Mouse (Mus musculus): ENCODE measurements around the gene Dlgap3. TPM values are rescaled to one million over a fixed set of nuclear protein-coding genes. Genes with fewer than 3 reads are reported as not detected.

Dlgap3 gene
- polyA plus RNA-seq, 1 experiment: 0.27 TPM

DNA sequence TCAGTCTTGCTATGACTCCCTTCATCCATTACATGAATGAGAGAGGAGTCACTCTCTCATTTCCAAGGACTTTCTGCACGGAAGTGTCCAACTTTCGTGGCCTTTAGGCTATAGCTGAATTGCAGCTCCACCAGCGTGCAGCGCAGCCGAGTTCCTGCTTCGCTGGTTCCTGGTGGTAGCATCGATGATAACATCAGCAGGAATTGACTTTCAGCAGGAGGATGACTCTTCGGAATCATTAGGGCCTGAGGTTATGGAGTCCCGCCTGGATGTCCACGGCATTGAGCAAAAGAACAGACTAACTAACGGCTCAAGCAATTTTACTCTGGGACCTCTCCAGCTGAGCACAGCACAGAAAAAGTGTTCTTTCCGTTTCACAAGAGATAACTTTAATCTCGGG lies 19.0 kb upstream of the Dlgap3 start:
- DNase-seq: no peak
- no peak for TF ChIP-seq POLR2A (IDR thresholded peaks at IDR 0.05; ENCODE audit: low read depth, low read length)
- no peak for TF ChIP-seq CTCF (conservative IDR thresholded peaks at IDR 0.05; ENCODE audit: insufficient read depth, insufficient read length, low read depth, low read length)
- Histone ChIP-seq H3K36me3 (ENCODE audit: control insufficient read depth, insufficient read depth, low read length) (no peaks in the 10 kb centered on the region), H3K4me3 (ENCODE audit: insufficient read depth, low read depth, low read length) (no peak overlapping the region), H3K27ac (ENCODE audit: insufficient read depth, low read depth, low read length) (no peak overlapping the region), H3K4me1 (ENCODE audit: control insufficient read depth, insufficient read depth, low read length) (no peaks in the 10 kb centered on the region), H3K27me3 (replicated peaks; ENCODE audit: control insufficient read depth, insufficient read depth, low read length) (no peaks in the 10 kb centered on the region; the same call in 1 of the 2 replicates)
- 83% methylated on average over 13 of the region's 13 CpGs for WGBS

DNA sequence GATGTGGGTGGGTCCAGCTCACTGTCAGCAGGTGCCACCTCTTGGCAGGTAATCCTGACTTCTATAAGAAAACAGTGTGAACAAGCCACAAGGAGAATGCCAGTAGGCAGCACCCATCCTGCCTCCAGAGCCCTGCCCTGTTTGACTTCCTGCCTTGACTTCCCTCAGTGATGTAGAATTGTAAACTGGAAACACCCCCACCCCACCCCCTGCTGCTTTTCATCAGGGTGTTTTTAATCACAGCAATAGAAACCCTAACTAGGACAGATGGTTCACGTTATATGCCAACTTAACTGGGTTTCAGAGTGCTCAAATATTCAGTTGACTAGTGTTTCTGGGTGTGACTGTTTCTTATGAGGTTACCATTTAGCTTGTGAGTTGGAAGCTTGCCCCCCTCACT lies 15.7 kb upstream of the Dlgap3 start:
- no peaks in the 10 kb centered on the region for H3K36me3 ChIP-seq (ENCODE audit: control insufficient read depth, insufficient read depth, low read length)
- no peak for TF ChIP-seq POLR2A (IDR thresholded peaks at IDR 0.05; ENCODE audit: low read depth, low read length)
- no peak for TF ChIP-seq CTCF (conservative IDR thresholded peaks at IDR 0.05; ENCODE audit: insufficient read depth, insufficient read length, low read depth, low read length)
- 61% methylated on average over 1 of the region's 1 CpGs for WGBS

DNA sequence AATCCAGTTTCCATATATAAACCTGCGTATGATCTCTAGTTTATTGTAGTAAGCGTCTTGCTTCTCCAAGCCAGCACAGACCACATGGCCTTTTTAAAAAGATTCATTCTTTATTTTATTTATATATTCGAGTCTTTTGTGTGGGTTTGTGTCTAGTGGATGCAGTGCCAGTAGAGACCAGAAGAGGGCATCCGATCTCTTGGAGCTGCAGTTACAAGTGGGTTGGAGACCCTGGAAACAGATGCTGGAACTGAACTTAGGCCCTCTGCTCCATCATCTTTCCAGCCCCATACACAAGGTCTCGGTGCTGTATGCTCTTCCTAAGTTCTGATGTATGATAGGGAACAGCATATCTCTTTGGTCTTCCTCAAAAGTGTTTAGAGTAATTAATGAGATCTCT lies 13.2 kb upstream of the Dlgap3 start:
- DNase-seq: no peak
- H3K4me3 ChIP-seq (ENCODE audit: insufficient read depth, low read depth, low read length): no peak overlapping the region
- no peaks in the 10 kb centered on the region for H3K36me3 ChIP-seq (ENCODE audit: control insufficient read depth, insufficient read depth, low read length)
- no peaks in the 10 kb centered on the region for H3K4me1 ChIP-seq (ENCODE audit: control insufficient read depth, insufficient read depth, low read length)
- WGBS: 67% methylated on average over 5 of the region's 5 CpGs
- TF ChIP-seq CTCF (conservative IDR thresholded peaks at IDR 0.05; ENCODE audit: insufficient read depth, insufficient read length, low read depth, low read length): 0 out of 2 replicates have a peak, but pooled peaks have one; percentile 7
- no peak for TF ChIP-seq POLR2A (IDR thresholded peaks at IDR 0.05; ENCODE audit: low read depth, low read length)
- no peak overlapping the region for H3K27ac ChIP-seq (ENCODE audit: insufficient read depth, low read depth, low read length)
- no peaks in the 10 kb centered on the region for H3K27me3 ChIP-seq (replicated peaks; ENCODE audit: control insufficient read depth, insufficient read depth, low read length)

More for the DNA sequence above, 15.7 kb upstream of the Dlgap3 start:
- Histone ChIP-seq H3K27me3 (replicated peaks; ENCODE audit: control insufficient read depth, insufficient read depth, low read length) (no peaks in the 10 kb centered on the region), H3K4me3 (ENCODE audit: insufficient read depth, low read depth, low read length) (no peak overlapping the region), H3K27ac (ENCODE audit: insufficient read depth, low read depth, low read length) (no peak overlapping the region), H3K4me1 (ENCODE audit: control insufficient read depth, insufficient read depth, low read length) (no peaks in the 10 kb centered on the region)
- DNase-seq: no peak

DNA sequence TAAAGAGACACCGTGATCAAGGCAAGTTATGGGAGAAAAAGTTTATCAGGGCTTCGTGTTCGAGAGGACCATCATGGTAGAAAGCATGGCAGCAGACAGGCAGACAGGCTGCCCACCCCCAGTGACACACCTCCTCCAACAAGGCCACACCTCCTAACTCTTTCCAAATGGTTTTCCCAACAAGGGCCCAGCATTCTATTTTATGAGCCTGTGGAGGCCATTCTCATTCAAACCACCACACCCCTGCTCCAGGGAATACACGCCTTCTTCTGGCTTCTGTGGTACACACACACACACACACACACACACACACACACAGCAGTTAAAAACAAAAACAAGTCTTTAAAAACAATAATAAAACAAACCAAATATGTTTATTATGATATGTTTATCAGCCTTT lies 11.3 kb upstream of the Dlgap3 start:
- TF ChIP-seq POLR2A (IDR thresholded peaks at IDR 0.05; ENCODE audit: low read depth, low read length): no peak
- TF ChIP-seq CTCF (conservative IDR thresholded peaks at IDR 0.05; ENCODE audit: insufficient read depth, insufficient read length, low read depth, low read length): no peak
- no peak for DNase-seq
- no peaks in the 10 kb centered on the region for H3K36me3 ChIP-seq (ENCODE audit: control insufficient read depth, insufficient read depth, low read length)
- H3K27ac ChIP-seq (ENCODE audit: insufficient read depth, low read depth, low read length): no peak overlapping the region
- no peaks in the 10 kb centered on the region for H3K4me1 ChIP-seq (ENCODE audit: control insufficient read depth, insufficient read depth, low read length)
- no peak overlapping the region for H3K4me3 ChIP-seq (ENCODE audit: insufficient read depth, low read depth, low read length)
- H3K27me3 ChIP-seq (replicated peaks; ENCODE audit: control insufficient read depth, insufficient read depth, low read length): no peaks in the 10 kb centered on the region
- 84% methylated on average over 4 of the region's 4 CpGs for WGBS

DNA sequence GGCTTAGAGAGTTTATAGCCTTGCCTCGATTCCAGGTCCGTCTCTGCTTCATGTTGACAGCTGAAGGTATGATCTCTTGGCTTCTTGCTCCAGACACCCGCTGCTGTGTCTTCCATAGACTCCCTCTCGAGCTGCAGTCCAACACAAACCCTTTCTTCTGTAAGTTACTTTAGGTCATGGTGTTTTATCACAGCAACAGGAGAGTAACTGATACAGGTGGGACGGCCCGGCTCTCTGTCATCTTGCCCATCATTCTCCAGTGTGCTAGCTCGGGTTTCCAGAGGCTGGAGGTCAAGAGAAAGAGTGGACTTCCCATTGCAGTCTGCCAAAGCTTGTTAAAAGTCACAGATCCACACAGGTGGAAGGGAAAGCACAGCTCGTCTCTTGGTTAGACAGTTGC lies 5.1 kb upstream of the Dlgap3 start:
- H3K4me3 ChIP-seq (ENCODE audit: insufficient read depth, low read depth, low read length): no peak overlapping the region
- no peaks in the 10 kb centered on the region; the same call in 1 of the 2 replicates for H3K27me3 ChIP-seq (replicated peaks; ENCODE audit: control insufficient read depth, insufficient read depth, low read length)
- WGBS: 36% methylated on average over 8 of the region's 8 CpGs
- no peaks in the 10 kb centered on the region for H3K36me3 ChIP-seq (ENCODE audit: control insufficient read depth, insufficient read depth, low read length)
- DNase-seq: no peak
- no peak overlapping the region for H3K27ac ChIP-seq (ENCODE audit: insufficient read depth, low read depth, low read length)
- TF ChIP-seq POLR2A (IDR thresholded peaks at IDR 0.05; ENCODE audit: low read depth, low read length): no peak
- TF ChIP-seq CTCF (conservative IDR thresholded peaks at IDR 0.05; ENCODE audit: insufficient read depth, insufficient read length, low read depth, low read length): no peak
- no peaks in the 10 kb centered on the region for H3K4me1 ChIP-seq (ENCODE audit: control insufficient read depth, insufficient read depth, low read length)

DNA sequence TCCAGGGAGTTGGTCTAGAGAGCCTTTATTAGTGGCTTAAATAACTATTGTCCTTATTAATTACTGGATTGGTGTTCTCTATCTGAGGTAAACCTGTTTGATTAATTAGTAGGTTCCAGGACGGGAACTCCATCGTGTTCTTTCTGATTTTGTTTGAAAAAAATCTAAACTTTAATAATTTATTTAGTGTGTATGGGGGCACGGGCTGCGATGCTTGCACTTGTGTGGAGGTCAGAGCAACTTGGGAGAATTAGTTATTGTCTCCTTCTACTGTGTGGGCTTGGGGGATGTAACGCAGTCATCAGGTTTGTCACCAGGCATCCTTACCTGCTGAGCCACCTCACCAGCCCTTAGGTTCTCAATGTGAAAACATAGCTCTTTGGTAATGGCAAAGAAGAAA lies 1.9 kb upstream of the Dlgap3 start:
- no peak for TF ChIP-seq POLR2A (IDR thresholded peaks at IDR 0.05; ENCODE audit: low read depth, low read length)
- no peak for TF ChIP-seq CTCF (conservative IDR thresholded peaks at IDR 0.05; ENCODE audit: insufficient read depth, insufficient read length, low read depth, low read length)
- no peak for DNase-seq
- Histone ChIP-seq H3K27ac (ENCODE audit: insufficient read depth, low read depth, low read length) (no peak overlapping the region), H3K4me1 (ENCODE audit: control insufficient read depth, insufficient read depth, low read length) (no peaks in the 10 kb centered on the region), H3K4me3 (ENCODE audit: insufficient read depth, low read depth, low read length) (no peak overlapping the region), H3K27me3 (replicated peaks; ENCODE audit: control insufficient read depth, insufficient read depth, low read length) (peaks cover 1% of the 10 kb centered on the region; the same call in 1 of the 2 replicates), H3K36me3 (ENCODE audit: control insufficient read depth, insufficient read depth, low read length) (no peaks in the 10 kb centered on the region)
- 74% methylated on average over 5 of the region's 5 CpGs for WGBS

DNA sequence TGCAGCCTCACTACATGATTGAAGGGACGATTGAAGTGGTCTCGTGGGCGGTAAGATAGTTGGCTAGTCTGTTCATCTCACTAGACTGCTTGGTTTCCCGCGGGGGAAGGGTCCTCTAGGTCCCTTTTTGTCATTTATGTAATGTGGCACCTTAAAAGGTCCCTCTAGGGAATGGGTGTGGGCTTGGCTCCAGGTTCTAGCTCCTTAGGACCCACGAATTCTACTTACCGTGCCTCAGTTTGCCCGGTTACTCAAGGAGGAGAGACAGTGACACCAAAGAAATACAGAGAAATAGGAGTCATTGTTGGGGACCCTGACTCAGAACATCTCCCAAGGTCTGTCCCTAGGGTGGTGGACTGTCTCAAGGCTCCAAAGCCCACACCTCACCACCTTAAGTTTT lies 1.3 kb upstream of the Dlgap3 start:
- TF ChIP-seq CTCF (conservative IDR thresholded peaks at IDR 0.05; ENCODE audit: insufficient read depth, insufficient read length, low read depth, low read length): no peak
- TF ChIP-seq POLR2A (IDR thresholded peaks at IDR 0.05; ENCODE audit: low read depth, low read length): no peak
- WGBS: 18% methylated on average over 8 of the region's 8 CpGs
- Histone ChIP-seq H3K27me3 (replicated peaks; ENCODE audit: control insufficient read depth, insufficient read depth, low read length) (peaks cover 1% of the 10 kb centered on the region; the same call in 1 of the 2 replicates), H3K36me3 (ENCODE audit: control insufficient read depth, insufficient read depth, low read length) (no peaks in the 10 kb centered on the region), H3K4me3 (ENCODE audit: insufficient read depth, low read depth, low read length) (no peak overlapping the region), H3K27ac (ENCODE audit: insufficient read depth, low read depth, low read length) (no peak overlapping the region), H3K4me1 (ENCODE audit: control insufficient read depth, insufficient read depth, low read length) (no peaks in the 10 kb centered on the region)
- DNase-seq: no peak
